12 mouse cellular contexts compared by ENCODE assay signal in the genomic region with DNA sequence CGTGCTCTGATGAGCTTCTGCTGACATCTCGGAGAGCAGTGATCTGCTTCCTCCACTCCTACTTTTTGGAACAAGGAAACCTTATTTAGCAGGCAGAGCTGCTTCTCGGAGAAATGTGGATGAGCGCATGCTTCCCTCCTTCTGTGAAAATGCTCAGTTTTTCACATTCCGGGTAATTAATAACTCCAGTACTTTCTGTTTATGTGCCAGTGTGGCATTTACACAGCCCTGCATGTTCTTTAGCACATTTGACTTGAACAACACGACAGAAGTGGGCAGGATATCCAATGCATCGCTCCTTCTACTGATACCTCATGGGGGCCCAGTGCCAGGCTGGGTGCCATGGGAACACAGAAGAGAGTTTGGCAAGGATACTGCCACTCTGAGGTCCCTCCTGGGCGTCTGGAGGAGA.
DNase-seq lines count a peak whose midpoint lies in the region.
"Had no signal": no experiment of that assay in that cellular context is flagged by ENCODE, and none has a peak within 500 bp of the region (broad histone marks: within the 10 kb centered on the region; RNA-seq: fewer than 3 reads in every experiment).

No protein-coding gene starts in this region.

- intact Hi-C loops in left cerebral cortex, postnatal 14 days (cut with DNase I), result loop anchor here (10.0 kb wide), 1 partner anchor 120 kb away; a partner anchor contains a TSS

- peak; percentile 10 for DNase-seq in adrenal gland, postnatal 25 days
- DNase-seq in adrenal gland, adult 8-10 months, result no peak
- DNase-seq in layer of hippocampus, adult 9-10 months (ENCODE audit: low spot score), result peak; percentile 38
- peak; percentile 52 to 86 for DNase-seq in left cerebral cortex, postnatal 14 days (ENCODE audit: low spot score in 2 of 2)
- DNase-seq in right cerebral cortex, postnatal 36 days (ENCODE audit: low spot score in 2 of 2), result peak; percentile 12 to 56
- DNase-seq in thymus, postnatal 14 days, result no peak
- DNase-seq in ovary, adult 18-20 months (ENCODE audit: low spot score), result no peak
- DNase-seq in heart, adult 9 months (ENCODE audit: low spot score in 2 of 2), result no peak
- DNase-seq: adrenal gland, adult 2 months; kidney, postnatal 36 days; lung, embryonic 14.5 days; thymus, postnatal 36 days had no signal

Comparison
In these comparisons a context has a peak if more than half of its experiments do, and no peak if none do; other contexts are left out.
1. DNase-seq: peak in adrenal gland, postnatal 25 days (single experiment), layer of hippocampus, adult 9-10 months (single experiment), left cerebral cortex, postnatal 14 days (2 of 2) and right cerebral cortex, postnatal 36 days (2 of 2); none in adrenal gland, adult 8-10 months (single experiment), thymus, postnatal 14 days (single experiment), ovary, adult 18-20 months (single experiment) and heart, adult 9 months (0 of 2).